Mouse (Mus musculus) olfactory bulb, adult 2 months (tissue): Measurements from ENCODE around the gene Bbx.

Experiments
- CTCF ChIP-seq: fragments of 200-500 bp; IDR thresholded peaks from 2 replicates; pipeline ENCODE4 v1.5.1; 2012; ENCODE audit warnings: low read depth, mild to moderate bottlenecking, low read length, moderate library complexity; ENCODE audit not compliant: insufficient read depth
- POLR2A ChIP-seq: fragments of 200-500 bp; IDR thresholded peaks from 2 replicates; pipeline ENCODE4 v1.6.1; 2012; ENCODE audit warnings: mild to moderate bottlenecking, low read depth, low read length, moderate library complexity; ENCODE audit not compliant: insufficient read depth

DNA sequence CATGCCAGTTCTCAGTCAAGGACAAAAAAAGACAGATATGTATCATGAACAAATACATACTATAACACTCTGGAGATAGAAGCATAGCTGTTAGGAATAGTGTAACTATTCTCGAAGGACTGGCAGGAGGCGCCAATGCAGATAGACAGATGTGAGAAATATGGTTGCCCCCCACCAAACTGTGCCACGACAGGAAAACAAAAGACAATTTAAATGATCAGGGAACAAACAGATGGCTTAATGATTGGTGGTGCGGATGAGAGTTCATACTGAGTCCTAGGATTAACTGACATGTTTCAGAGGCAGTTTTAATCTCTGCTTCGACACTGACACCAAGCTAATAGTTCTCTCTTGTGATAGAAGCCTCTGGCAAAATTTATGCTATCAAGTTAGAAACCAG lies 181.7 kb downstream of the Bbx start:
- TF ChIP-seq POLR2A: no peak
- TF ChIP-seq CTCF: no peak
